In the genomic region with DNA sequence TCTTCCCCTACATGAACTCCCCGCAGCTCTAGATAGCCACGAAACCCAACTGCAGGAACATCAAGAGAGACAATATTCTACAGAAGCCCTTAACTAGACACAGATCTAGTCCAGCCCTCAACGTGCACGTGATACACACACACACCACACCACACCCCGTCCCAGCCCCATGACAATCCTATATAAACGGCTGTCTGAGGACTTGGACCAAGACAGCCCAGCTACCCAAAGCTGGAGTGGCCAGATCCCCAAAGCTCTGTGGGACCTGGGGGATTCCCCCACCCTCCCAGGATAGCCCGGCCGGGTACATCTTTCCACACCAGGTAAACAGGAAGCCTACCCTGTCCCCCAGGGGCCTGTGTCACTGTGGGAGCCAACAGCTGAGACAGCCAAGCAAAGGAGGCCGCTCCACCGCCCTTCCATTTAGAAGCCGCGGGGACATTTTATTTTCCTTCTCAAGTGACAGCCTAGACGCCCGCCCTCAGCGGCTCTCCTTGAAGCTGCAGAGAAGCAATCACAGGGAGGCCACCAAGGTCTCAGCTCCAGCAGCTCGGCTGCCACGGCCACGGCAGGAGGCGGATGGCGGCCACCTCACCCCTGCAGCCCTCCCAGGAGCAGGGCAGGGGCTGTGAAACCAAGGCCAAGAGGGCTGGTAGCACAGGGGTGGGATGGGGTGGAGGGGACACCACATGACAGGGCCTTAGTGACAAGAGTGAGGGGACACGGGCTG, we compare ENCODE assay signal across 8 mouse cellular contexts. TPM values are rescaled to one million over a fixed set of nuclear protein-coding genes. Genes with fewer than 3 reads are reported as not detected.
DNase-seq lines count a peak whose midpoint lies in the region; ATAC-seq lines count a peak whose summit lies in the region.

No protein-coding gene starts in this region.

- 0 out of 2 replicates have a peak, but pooled peaks have one; percentile 24 for ATAC-seq in stomach, embryonic 14.5 days (ENCODE audit: insufficient number of reproducible peaks, insufficient read depth, low FRiP score, low read depth)

- peak overlapping the region; percentile 88 for H3K27ac ChIP-seq in heart, embryonic 10.5 days
- H3K27ac ChIP-seq in midbrain, embryonic 10.5 days (replicated peaks) = peak overlapping the region; percentile 82
- peak overlapping the region; percentile 78 for H3K27ac ChIP-seq in stomach, embryonic 14.5 days (ENCODE audit: low read length)

- WGBS in heart, embryonic 10.5 days = 13% methylated on average over 21 of the region's 21 CpGs
- 22% methylated on average over 21 of the region's 21 CpGs for WGBS in midbrain, embryonic 10.5 days
- WGBS in stomach, embryonic 14.5 days = 13% methylated on average over 21 of the region's 21 CpGs

- H3K4me2 ChIP-seq in stomach, embryonic 14.5 days (replicated peaks; ENCODE audit: low read depth, low read length) = peak overlapping the region; percentile 33

- H3K27me3 ChIP-seq in heart, embryonic 10.5 days (ENCODE audit: insufficient read depth, poor library complexity, severe bottlenecking) = no peaks in the 10 kb centered on the region
- H3K27me3 ChIP-seq in midbrain, embryonic 10.5 days (ENCODE audit: low read depth, poor library complexity, severe bottlenecking) = no peaks in the 10 kb centered on the region
- no peaks in the 10 kb centered on the region for H3K27me3 ChIP-seq in stomach, embryonic 14.5 days (ENCODE audit: control insufficient read depth, insufficient read depth, low read length)

- H3K9ac ChIP-seq in stomach, embryonic 14.5 days (replicated peaks; ENCODE audit: low read depth, low read length) = no peak overlapping the region; the same call in 1 of the 2 replicates

- H3K36me3 ChIP-seq in heart, embryonic 10.5 days = 0 out of 2 replicates have a peak, but pooled peaks cover 4% of the 10 kb centered on the region
- 0 out of 2 replicates have a peak, but pooled peaks cover 5% of the 10 kb centered on the region for H3K36me3 ChIP-seq in midbrain, embryonic 10.5 days
- no peaks in the 10 kb centered on the region for H3K36me3 ChIP-seq in stomach, embryonic 14.5 days (ENCODE audit: control insufficient read depth, insufficient read depth, low read length)

- peaks cover 93% of the 10 kb centered on the region for H3K4me1 ChIP-seq in heart, embryonic 10.5 days
- peaks cover 97% of the 10 kb centered on the region for H3K4me1 ChIP-seq in midbrain, embryonic 10.5 days
- H3K4me1 ChIP-seq in stomach, embryonic 14.5 days (ENCODE audit: control insufficient read depth, insufficient read depth, low read length) = peaks cover 62% of the 10 kb centered on the region

- DNase-seq in embryo, embryonic 10 days (ENCODE audit: low spot score) = peak; percentile 77
- no peak for DNase-seq in embryo, embryonic 9.5 days (ENCODE audit: extremely low spot score)
- DNase-seq in brain, adult 2 months (ENCODE audit: low read depth, low spot score) = peak; percentile 65
- no peak for DNase-seq in heart, embryonic 10.5 days (ENCODE audit: low spot score)
- DNase-seq in kidney, postnatal 10 days = peak; percentile 75
- peak; percentile 68 for DNase-seq in midbrain, embryonic 10.5 days (ENCODE audit: low spot score)
- no peak for DNase-seq in adipocyte (ENCODE audit: low spot score)

- peak overlapping the region; percentile 38 for H3K4me3 ChIP-seq in heart, embryonic 10.5 days
- H3K4me3 ChIP-seq in midbrain, embryonic 10.5 days = peak overlapping the region; percentile 28
- 0 out of 2 replicates have a peak overlapping the region, but pooled peaks have one; percentile 1 for H3K4me3 ChIP-seq in stomach, embryonic 14.5 days (ENCODE audit: low read depth, low read length)

- H3K9me3 ChIP-seq in heart, embryonic 10.5 days = no peaks in the 10 kb centered on the region
- H3K9me3 ChIP-seq in midbrain, embryonic 10.5 days (replicated peaks) = no peaks in the 10 kb centered on the region
- H3K9me3 ChIP-seq in stomach, embryonic 14.5 days (ENCODE audit: control insufficient read depth, low read depth, low read length) = no peaks in the 10 kb centered on the region

RNA-seq across cellular contexts. Expression of gene Ncor2, which starts 20.6 kb away (rescaled TPM):
- polyA plus RNA-seq in heart, embryonic 10.5 days (2016; fragmentation: Nextera tagmentation; extraction: Ambion mirVana) = 17.8 and 23.3 TPM in 2 replicates
- polyA plus RNA-seq in midbrain, embryonic 10.5 days (2016; fragmentation: Nextera tagmentation; extraction: Ambion mirVana) = 16.2 and 19.1 TPM in 2 replicates
- polyA plus RNA-seq in stomach, embryonic 14.5 days (2014; fragmentation: Nextera tagmentation; extraction: Ambion mirVana) = 32.7 and 33.4 TPM in 2 replicates

Comparison
In these comparisons a context has a peak if more than half of its experiments do, and no peak if none do; other contexts are left out.
1. DNase-seq: peak in embryo, embryonic 10 days (single experiment), brain, adult 2 months (single experiment), kidney, postnatal 10 days (single experiment) and midbrain, embryonic 10.5 days (single experiment); none in embryo, embryonic 9.5 days (single experiment), heart, embryonic 10.5 days (single experiment) and adipocyte (single experiment).
2. Peak in every context shown above with its lines, with median percentiles within 50 percentile points of each other: H3K27ac ChIP-seq and H3K4me3 ChIP-seq.